Mouse (Mus musculus) CD4-positive, CD25-positive, alpha-beta regulatory T cell, adult 9 weeks (primary cell): ENCODE results near the gene Spag7. TPM values are rescaled to one million over a fixed set of nuclear protein-coding genes. Genes with fewer than 3 reads are reported as not detected.

ENCODE experiments used
- polyA plus RNA-seq: library from polyadenylated mRNA; unstranded; fragments of 100-300 nt; shearing (Covaris generic); gene quantifications from one replicate; pipeline ENCODE4 v1.2.1, GENCODE M21; 2017

Spag7 gene
- polyA plus RNA-seq, result 91.0 TPM

DNA sequence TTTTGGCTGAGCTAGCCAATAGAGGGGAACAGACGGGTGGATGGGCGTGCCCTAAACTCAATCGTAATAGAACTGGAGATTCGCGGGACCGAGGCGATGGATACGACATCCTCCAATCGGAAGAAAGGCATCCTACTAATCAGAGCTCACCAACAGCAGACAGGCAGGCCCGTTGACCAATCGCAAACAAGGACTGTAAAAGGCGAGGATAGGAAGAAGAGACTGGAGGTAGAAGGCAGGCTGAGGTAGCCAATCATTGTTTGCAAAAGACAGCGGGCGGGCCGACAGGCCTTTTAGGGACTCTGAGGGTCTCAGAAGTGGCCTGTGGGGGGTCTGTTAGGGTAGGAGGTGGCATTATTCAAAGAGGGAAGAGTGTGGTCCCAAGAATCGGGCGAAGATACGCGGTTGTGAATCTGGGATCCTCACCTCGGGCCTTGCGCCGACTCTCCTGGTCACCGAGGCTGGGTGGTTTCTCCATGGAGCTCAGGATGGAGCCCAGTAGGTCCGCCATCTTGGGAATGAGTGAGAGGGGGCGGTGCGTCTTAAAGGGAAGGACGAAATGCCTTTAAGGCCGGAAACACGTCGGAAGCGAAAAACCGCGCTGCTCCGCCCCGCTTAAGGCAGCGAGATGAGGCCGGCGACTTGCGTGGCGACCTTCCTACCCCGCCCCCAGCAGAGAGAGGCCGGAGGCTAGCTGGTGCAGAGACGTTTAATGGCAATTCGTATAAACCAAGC, at the start of gene Spag7:
Gene Spag7 (minus strand): TSS at position 646 of the 735 bp plus-strand sequence.

DNA sequence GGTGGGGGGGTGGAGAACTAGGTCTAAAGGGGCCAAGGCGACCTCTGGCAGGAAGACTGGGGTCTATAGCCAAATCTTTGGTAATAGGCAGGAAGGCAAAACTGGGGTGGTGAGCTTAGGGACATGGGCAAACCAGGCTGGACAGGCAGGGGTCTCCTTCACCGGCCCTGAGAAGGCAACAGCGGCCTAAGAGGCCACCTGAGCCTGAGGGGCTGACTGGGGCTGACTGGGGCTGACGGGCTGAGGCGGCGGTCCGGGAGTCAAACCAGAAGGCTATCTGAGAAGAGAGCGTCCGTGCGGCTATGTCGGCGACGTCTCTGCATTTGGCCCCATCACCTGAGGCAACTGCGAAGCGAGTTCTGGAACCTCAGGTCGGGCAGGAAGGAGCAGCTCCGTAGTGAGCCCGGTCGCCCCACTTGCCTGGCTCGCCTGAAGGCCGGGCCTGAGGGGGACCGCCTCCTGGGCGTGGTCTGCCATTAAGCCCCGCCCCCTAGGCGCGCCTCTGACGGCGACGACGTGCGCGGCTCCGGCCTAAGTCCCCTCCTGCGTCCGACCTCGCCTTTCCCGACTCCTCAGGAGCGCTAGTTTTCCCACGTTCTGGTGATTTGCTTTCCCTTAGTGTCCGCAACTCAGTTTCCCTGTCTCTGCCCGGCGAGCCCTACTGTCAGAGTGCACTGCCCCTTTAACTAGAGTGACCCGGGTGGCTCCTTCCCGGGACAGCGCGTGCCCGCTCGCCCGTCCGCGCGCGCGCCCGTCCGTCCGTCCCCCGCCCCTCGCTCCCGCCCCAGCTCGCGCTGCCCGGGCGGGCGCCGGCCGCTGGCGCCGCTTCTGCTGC, 30.7 kb upstream of the Spag7 start, which contains the start of the genes Inca1 and Kif1c:
Gene Inca1 (minus strand): TSS at position 434 of the 835 bp plus-strand sequence.
Gene Kif1c (plus strand): TSS at position 827 of the 835 bp plus-strand sequence.

DNA sequence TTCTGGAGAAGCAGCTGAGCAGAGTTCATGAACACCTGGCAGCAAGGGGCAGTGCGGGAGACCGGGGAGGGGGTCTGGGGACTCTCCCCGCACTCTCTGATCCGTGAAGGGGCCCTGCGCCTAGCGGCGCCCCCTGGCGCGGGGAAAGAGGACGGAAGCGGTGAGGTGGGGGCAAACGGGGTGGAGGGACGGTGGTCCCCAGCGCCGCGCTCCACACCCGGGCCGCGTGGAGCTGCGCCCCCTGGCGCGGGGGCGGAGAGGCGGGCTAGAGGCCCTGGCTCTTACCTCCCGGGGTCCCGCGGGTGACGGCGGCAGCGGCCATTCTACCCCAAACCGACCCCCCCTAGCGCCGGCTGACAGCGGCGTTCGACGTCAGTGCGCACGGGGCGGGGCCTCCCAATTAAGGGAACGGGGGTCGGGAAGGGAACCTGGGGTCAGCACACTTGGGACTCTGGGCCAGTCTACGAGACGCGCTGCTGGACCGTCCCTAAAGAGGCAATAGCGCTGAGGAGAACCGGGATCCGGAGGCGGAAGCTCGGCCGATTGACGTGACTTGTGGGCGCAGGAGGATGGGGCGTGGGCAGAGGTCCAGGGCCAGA, 18.5 kb upstream of the Spag7 start, which contains the start of gene Camta2:
Gene Camta2 (minus strand): TSS at position 505 of the 599 bp plus-strand sequence.

DNA sequence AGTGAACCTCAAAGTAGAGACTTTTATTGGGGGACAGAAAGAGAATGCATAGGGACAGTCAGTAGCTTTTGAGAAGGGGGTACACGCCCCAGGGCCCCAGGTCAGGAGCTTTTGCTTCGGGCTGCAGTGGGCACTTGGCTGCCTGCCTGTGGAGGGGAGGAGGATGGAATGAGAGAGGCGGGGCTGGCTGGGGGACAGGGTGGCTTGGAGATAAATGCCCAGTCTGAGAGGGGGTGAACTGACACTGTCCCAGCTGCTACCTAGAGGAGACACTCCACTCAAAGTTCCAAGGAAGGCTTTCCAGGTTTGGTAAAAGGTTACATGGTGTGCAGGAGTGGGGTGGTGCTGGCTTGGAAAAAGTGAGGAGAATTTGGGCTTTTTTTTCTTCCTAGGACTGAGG, 12.3 kb downstream of the Spag7 start, which contains the start of gene Eno3:
Gene Eno3 (plus strand): TSS at position 239 of the 400 bp plus-strand sequence.

DNA sequence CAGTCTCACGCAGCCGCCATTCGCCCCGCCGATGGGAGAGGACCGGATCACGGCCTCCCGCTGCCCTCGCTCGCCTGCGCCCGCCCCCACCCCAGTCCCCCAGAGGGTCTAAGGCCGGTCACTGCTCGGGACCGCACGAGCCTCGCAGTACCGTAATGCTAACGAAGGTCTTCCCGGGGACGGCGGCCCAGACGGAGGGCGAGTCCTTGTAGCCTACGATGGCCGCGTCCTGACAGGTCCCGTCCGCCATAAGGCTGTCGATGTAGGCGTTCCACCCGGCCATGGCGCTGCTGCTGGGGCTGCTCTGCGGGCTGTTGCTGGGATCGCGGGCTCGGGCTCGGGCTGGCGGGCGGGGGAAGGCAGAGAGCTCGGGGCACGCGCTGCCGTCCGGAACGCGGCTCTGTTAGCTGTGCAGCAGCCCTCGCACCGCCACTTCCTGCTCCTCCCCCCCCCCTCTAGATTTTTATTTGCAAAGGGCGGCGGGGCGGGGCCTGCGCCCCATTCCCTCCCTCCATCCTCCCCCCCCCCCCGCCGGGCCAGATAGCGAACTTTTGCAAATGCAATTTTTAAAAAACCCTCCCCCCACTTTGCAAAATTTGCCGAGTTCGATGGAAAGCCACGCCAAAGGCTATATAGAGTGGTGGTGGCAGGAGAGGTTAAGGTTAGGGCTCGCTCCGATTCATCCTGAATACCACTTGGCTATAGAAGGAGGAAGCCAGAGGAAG, 14.9 kb downstream of the Spag7 start, which contains the start of gene Pfn1:
Gene Pfn1 (minus strand): TSS at position 447 of the 725 bp plus-strand sequence.

DNA sequence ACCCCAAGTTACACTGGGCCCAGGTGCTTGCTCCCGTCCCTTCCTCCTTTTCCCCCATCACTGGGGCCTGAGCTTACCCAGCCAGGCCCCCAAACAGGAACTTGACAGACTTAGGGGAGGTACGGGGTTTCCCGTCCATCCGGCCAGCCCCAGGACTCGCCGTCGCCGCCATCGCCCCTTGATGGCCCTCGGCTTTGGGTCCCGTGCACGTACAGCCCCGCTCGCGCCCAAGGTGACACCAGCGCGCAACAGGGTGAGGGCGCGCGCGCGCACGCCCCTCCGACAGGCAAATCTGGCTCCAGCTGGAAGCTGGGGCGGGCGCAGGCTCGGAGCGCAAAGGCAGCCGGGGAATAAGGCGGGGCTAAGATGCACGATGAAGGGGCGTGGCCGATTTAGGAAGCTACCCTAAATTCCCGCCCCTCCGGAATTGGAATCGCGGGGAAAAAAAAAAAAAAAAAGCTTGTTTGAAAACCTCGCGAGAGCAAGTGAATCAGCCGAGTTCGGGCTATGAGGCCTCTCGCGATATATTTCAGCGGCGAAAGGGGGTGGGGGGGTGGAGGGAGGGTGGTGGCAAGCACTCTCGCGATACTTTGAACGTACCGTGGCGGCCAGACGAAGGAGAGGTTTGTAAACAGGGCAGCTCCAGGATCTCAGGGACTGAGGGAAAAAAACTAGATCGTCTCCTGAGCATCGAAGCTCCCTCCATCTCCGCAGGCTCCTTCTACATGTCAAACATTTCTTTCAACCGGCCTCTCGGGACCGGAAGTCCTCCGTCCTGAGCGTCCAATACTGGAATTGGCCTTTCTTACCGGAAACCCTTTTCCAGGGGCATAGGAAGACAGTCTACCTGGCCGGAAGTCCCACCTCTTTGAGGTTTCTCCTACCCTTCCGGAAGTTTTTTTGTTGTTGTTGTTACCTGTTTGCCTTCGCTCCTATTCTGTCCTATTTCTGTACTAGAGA, 22.2 kb downstream of the Spag7 start, which contains the start of the genes Rnf167 and Slc25a11:
Gene Rnf167 (plus strand): TSS at position 545 of the 960 bp plus-strand sequence.
Gene Slc25a11 (minus strand): TSS at position 789 of the 960 bp plus-strand sequence.

DNA sequence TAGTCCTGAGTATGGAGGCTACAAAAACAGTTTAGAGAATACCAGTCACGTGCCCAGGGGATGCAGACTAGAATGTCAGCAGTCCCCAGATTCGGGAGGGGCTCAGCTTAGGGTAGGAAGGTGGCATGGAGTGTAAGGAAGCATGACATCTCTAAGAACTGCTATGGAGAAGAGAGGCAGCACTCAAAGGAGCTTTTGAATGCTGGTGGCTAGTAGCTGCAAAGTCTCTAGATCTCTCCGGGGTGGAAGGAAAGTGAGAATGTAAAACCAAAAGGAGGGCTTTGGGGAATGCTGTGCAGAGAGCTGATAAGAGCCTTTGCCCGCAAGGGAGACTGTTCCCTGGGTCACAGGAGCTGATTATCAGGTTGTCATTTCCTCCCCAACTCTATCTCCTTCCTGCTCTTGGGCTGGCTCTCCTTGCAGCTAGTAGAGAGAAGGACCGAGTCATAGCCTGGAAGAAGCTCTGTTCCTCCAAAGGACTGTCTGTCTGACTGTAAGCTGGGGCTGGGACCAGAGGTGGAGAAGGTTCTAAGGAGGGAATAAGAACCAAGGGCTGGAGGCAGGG, 30.4 kb downstream of the Spag7 start, which contains the start of gene Gp1ba:
Gene Gp1ba (plus strand): TSS at position 409 of the 565 bp plus-strand sequence.

DNA sequence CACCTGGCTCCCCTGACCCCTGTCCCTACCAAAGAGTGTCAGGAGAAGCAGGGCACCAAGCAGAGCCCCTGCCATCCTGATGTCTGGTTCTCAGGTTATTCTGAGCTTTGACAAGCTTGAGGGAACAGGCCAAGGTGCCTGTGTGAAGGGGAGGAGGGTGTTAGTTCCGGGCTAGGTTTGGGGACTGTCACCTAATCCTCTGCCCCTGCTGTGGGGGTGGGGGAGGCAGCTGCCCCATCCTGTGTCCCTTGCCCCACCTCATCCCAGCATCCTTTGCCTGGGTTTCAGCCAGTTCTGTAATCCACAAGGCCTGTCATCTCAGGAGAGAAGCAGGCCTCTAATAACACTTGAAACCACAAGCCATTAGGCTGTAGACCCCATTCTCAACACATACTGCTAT, 50.1 kb downstream of the Spag7 start, which contains the start of gene Chrne:
Gene Chrne (minus strand): TSS at position 116 of the 400 bp plus-strand sequence.

DNA sequence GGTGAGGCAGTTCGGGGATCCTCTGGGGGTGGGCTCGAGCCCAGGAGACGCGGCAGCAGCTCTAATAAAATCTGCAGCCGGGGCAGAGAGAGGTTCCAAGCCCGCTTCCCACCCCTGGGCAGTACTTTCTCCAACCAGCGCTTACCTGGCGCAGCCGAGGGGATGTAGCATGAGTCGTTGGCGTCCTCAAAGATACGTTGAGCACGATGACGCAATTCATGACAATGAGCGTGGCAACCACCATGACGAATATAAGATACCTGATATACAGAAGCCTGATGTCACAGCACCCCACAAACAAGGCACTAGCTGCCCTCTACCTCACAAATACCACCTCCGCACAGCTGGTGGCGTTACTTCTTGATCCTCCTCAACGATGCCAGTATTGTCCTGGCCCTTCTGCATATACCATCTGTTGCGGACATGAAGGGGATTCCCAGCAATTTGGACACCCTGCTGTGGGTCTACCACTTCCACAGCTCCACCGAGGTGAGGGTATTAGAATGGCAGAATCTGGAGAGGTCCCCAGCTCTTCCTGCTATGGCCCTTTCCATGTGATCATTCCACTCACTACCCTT, 53.6 kb downstream of the Spag7 start, which contains the start of gene 4930544D05Rik:
Gene 4930544D05Rik (plus strand): TSS at position 333 of the 578 bp plus-strand sequence.

Other genes with a start within 250 kb of the Spag7 start
- gene Arrb2, start 236.8 kb downstream of the Spag7 start, polyA plus RNA-seq, result 189 TPM
- gene Med11, start 217.5 kb downstream of the Spag7 start, polyA plus RNA-seq, result 92.8 TPM
- not detected for gene Zmynd15, start 210.0 kb downstream of the Spag7 start, polyA plus RNA-seq
- gene Cxcl16, start 209.4 kb downstream of the Spag7 start, polyA plus RNA-seq, result 1.0 TPM
- gene Tm4sf5, start 164.2 kb downstream of the Spag7 start, polyA plus RNA-seq, result 3.0 TPM
- gene Vmo1, start 154.8 kb downstream of the Spag7 start, polyA plus RNA-seq, result not detected
- not detected for gene Gltpd2, start 150.2 kb downstream of the Spag7 start, polyA plus RNA-seq
- 416 TPM for gene Psmb6, start 144.0 kb downstream of the Spag7 start, polyA plus RNA-seq
- gene Gm40193, start 136.5 kb downstream of the Spag7 start, polyA plus RNA-seq, result not detected
- gene Pld2, start 129.4 kb downstream of the Spag7 start, polyA plus RNA-seq, result 2.6 TPM
- gene Mink1, start 106.5 kb downstream of the Spag7 start, polyA plus RNA-seq, result 8.6 TPM
- 0.50 TPM for gene 4930544D05Rik, start 53.6 kb downstream of the Spag7 start, polyA plus RNA-seq
- gene Chrne, start 50.2 kb downstream of the Spag7 start, polyA plus RNA-seq, result 2.3 TPM
- 0.10 TPM for gene Gp1ba, start 30.3 kb downstream of the Spag7 start, polyA plus RNA-seq
- gene Rnf167, start 22.2 kb downstream of the Spag7 start, polyA plus RNA-seq, result 454 TPM
- gene Slc25a11, start 21.9 kb downstream of the Spag7 start, polyA plus RNA-seq, result 131 TPM
- 2,554 TPM for gene Pfn1, start 14.8 kb downstream of the Spag7 start, polyA plus RNA-seq
- 22.9 TPM for gene Eno3, start 12.2 kb downstream of the Spag7 start, polyA plus RNA-seq
- 53.2 TPM for gene Camta2, start 18.7 kb upstream of the Spag7 start, polyA plus RNA-seq
- gene Inca1, start 30.7 kb upstream of the Spag7 start, polyA plus RNA-seq, result 0.86 TPM
- 0.47 TPM for gene Kif1c, start 31.1 kb upstream of the Spag7 start, polyA plus RNA-seq
- gene Zfp3, start 94.8 kb upstream of the Spag7 start, polyA plus RNA-seq, result 5.8 TPM
- 0.46 TPM for gene Scimp, start 143.2 kb upstream of the Spag7 start, polyA plus RNA-seq
- gene Rabep1, start 175.4 kb upstream of the Spag7 start, polyA plus RNA-seq, result 9.8 TPM